Mouse (Mus musculus): Measurements from ENCODE around the gene Itgb3. TPM values are rescaled to one million over a fixed set of nuclear protein-coding genes. Genes with fewer than 3 reads are reported as not detected.

Itgb3 gene
- total and polyA plus RNA-seq, 2 experiments from 2014 or later = 1.0 to 1.7 TPM

DNA sequence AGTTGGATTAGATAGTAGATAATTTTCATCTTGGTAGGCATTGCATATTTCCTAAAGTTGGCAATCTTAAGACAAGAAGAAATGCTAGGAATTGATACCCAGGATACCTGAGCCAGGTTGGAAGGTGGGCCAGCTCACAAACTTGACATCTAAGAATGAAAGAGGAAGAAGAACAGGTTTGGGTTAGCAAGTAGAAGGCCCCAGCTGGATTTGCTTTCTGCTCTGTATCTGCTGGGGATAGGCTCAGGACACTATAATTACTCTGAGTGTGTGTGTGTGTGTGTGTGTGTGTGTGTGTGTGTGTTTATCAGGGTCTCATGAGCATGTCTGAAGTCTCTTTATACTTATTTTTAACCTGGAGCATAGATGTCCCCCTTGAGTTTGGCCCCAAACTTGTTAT lies 18.8 kb downstream of the Itgb3 start:
- Histone ChIP-seq H3K4me3 (ENCODE audit: low read length) (no peak overlapping the region), H3K9ac (replicated peaks; ENCODE audit: low read length) (no peak overlapping the region), H3K36me3 (ENCODE audit: insufficient read depth, low read length) (no peaks in the 10 kb centered on the region), H3K27ac (no peak overlapping the region), H3K27me3 (ENCODE audit: insufficient read depth, low read length) (no peaks in the 10 kb centered on the region), H3K9me3 (ENCODE audit: low read length) (no peaks in the 10 kb centered on the region), H3K4me2 (ENCODE audit: low read depth, low read length) (no peak overlapping the region), H3K4me1 (ENCODE audit: insufficient read depth, low read length) (no peaks in the 10 kb centered on the region)
- TF ChIP-seq CTCF (IDR thresholded peaks at IDR 0.05; ENCODE audit: low read depth) = no peak
- DNase-seq (ENCODE audit: low spot score) (no peak), ATAC-seq (no peak)

DNA sequence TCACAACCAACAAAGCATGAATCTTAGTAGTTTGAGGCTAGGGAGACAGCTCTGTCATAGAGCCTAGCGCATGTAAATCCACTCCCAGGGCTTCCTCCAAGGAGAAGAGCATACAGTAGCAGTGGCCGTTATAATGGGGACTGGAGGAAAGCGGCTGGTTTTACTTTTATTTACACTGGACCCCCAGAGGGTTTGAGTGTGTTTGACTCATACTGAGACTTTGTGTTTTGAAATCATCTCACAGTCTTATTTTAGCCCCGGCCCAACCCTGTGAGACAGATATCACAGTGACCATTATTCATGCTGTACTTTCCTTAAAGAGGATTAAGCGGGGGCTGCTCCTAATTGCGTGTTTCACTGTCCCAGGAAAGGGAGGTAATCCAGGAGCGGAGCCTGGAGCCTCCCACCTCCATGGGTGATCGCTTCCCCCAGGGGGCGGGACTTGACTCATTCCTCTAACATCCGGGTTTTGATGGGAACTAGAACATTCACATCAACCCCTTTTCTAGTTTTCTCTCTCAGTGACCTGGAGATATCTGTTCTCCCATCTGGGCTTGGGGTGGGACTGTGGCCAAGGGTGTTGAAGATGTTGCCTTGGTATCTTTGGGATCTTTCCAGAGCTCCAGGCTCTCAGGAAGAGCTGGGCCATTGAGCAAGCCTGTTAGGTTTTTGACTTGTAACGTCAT lies 20.0 kb downstream of the Itgb3 start:
- H3K27ac ChIP-seq = no peak overlapping the region
- no peak for DNase-seq (ENCODE audit: low spot score)

DNA sequence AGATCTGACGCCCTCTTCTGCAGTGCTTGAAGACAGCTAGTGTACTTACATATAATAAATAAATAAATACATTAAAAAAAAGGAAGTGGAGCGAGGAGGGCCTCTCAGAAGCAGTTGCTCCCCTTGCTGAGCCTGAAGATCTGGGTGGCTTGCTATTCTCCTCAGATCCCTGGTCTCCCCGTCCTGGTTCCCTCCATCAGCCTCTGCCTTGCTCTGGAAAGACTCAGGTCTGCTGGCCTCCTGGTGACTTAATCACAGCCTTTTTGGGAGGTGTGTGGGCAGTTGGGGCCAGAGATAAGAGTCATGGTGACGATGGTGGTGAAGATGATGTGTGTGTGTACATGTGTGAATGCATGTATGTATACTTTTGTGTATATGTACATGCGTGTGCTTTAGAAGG lies 20.8 kb downstream of the Itgb3 start:
- Histone ChIP-seq H3K27me3 (ENCODE audit: insufficient read depth, low read length) (no peaks in the 10 kb centered on the region), H3K27ac (no peak overlapping the region), H3K36me3 (ENCODE audit: insufficient read depth, low read length) (no peaks in the 10 kb centered on the region), H3K9me3 (ENCODE audit: low read length) (no peaks in the 10 kb centered on the region), H3K9ac (replicated peaks; ENCODE audit: low read length) (no peak overlapping the region), H3K4me1 (ENCODE audit: insufficient read depth, low read length) (no peaks in the 10 kb centered on the region), H3K4me3 (ENCODE audit: low read length) (no peak overlapping the region), H3K4me2 (ENCODE audit: low read depth, low read length) (no peak overlapping the region)
- no peak for DNase-seq (ENCODE audit: low spot score)
- TF ChIP-seq CTCF (IDR thresholded peaks at IDR 0.05; ENCODE audit: low read depth) = no peak
- 88% methylated on average over 5 of the region's 5 CpGs for WGBS
- no peak for ATAC-seq

More for the DNA sequence above, 20.0 kb downstream of the Itgb3 start:
- no peak overlapping the region for H3K4me2 ChIP-seq (ENCODE audit: low read depth, low read length)
- no peaks in the 10 kb centered on the region for H3K36me3 ChIP-seq (ENCODE audit: insufficient read depth, low read length)
- no peak for ATAC-seq
- WGBS = 58% methylated on average over 11 of the region's 11 CpGs
- no peaks in the 10 kb centered on the region for H3K27me3 ChIP-seq (ENCODE audit: insufficient read depth, low read length)
- no peaks in the 10 kb centered on the region for H3K4me1 ChIP-seq (ENCODE audit: insufficient read depth, low read length)
- H3K9ac ChIP-seq (replicated peaks; ENCODE audit: low read length) = no peak overlapping the region
- H3K4me3 ChIP-seq (ENCODE audit: low read length) = no peak overlapping the region
- H3K9me3 ChIP-seq (ENCODE audit: low read length) = no peaks in the 10 kb centered on the region
- TF ChIP-seq CTCF (IDR thresholded peaks at IDR 0.05; ENCODE audit: low read depth) = no peak

DNA sequence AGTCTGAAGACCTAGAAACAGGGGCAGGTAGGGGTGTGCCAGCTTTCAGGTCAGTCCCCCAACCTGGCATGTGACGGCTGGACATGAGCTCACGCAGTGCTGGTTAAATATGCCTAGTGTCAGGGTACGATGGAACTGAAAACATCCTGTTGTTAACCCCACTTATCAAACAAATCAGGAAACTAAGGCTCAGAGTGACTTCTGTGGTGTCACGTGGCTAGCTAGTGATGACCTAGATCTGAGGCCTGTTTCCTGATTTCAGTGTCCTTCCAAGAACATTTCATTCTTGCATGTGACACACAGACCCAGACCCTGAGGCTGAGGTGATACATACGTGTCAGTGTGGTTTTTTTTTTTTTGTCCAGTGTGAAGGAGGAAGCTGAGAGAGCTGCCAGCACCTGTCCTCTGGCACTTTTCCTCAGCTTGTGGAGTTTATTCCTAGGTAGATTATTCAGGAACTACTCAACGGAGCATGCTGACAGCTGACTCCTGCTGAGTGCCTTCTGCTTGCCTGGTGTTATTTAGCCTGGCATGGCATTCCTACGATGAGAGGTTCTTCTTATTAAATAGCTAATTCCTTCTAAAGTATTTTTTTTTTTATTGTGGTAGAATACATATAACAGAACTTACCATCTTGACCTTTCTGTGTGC lies 22.5 kb downstream of the Itgb3 start:
- Histone ChIP-seq H3K4me2 (ENCODE audit: low read depth, low read length) (no peak overlapping the region), H3K9ac (replicated peaks; ENCODE audit: low read length) (no peak overlapping the region), H3K27me3 (ENCODE audit: insufficient read depth, low read length) (no peaks in the 10 kb centered on the region), H3K4me3 (ENCODE audit: low read length) (no peak overlapping the region), H3K27ac (no peak overlapping the region), H3K4me1 (ENCODE audit: insufficient read depth, low read length) (no peaks in the 10 kb centered on the region), H3K9me3 (ENCODE audit: low read length) (no peaks in the 10 kb centered on the region), H3K36me3 (ENCODE audit: insufficient read depth, low read length) (no peaks in the 10 kb centered on the region)
- ATAC-seq = no peak
- DNase-seq (ENCODE audit: low spot score) = peak; percentile 16
- no peak for TF ChIP-seq CTCF (IDR thresholded peaks at IDR 0.05; ENCODE audit: low read depth)
- 66% methylated on average over 7 of the region's 7 CpGs for WGBS

DNA sequence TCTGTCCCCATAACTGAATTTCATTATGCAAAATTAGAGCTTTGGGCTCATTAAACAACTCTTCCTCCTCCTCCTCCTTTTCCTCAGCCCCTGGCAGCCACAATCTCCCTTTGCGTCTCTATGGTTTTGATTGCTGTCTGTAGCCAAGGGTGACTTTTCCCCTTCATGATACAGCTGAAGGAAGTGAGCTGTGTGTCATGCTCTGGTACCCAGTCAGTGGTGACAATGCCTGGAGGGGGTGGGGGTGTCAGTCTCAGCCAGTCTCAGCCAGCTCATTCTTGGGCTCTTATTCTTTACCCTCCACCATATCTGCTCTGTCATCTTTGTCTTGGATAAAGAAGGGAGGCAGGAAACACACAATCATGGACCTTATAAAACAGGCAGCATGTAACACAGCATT lies 23.5 kb downstream of the Itgb3 start:
- no peak overlapping the region for H3K9ac ChIP-seq (replicated peaks; ENCODE audit: low read length)
- no peak overlapping the region for H3K4me3 ChIP-seq (ENCODE audit: low read length)
- no peaks in the 10 kb centered on the region for H3K27me3 ChIP-seq (ENCODE audit: insufficient read depth, low read length)
- no peak overlapping the region for H3K4me2 ChIP-seq (ENCODE audit: low read depth, low read length)
- H3K4me1 ChIP-seq (ENCODE audit: insufficient read depth, low read length) = no peaks in the 10 kb centered on the region
- no peak for DNase-seq (ENCODE audit: low spot score)
- no peaks in the 10 kb centered on the region for H3K9me3 ChIP-seq (ENCODE audit: low read length)
- 61% methylated on average over 1 of the region's 1 CpGs for WGBS
- H3K27ac ChIP-seq = no peak overlapping the region
- no peak for TF ChIP-seq CTCF (IDR thresholded peaks at IDR 0.05; ENCODE audit: low read depth)
- no peak for ATAC-seq
- no peaks in the 10 kb centered on the region for H3K36me3 ChIP-seq (ENCODE audit: insufficient read depth, low read length)

DNA sequence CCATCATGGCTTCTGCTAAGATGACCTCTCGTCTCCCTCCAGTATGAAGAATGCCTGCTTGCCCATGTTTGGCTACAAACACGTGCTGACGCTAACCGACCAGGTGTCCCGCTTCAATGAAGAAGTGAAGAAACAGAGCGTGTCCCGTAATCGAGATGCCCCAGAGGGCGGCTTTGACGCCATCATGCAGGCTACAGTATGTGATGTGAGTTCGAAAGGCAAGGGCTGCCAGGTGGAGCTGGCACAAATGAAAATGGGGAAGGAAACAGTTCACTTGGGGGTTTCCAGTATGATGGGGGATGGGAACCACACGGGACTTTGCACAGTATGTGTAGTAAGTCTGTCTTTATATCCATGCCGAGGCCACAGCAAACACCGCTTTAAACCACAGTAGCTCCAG lies 29.2 kb downstream of the Itgb3 start:
- Histone ChIP-seq H3K36me3 (ENCODE audit: insufficient read depth, low read length) (no peaks in the 10 kb centered on the region), H3K27me3 (ENCODE audit: insufficient read depth, low read length) (no peaks in the 10 kb centered on the region), H3K4me3 (ENCODE audit: low read length) (no peak overlapping the region), H3K9me3 (ENCODE audit: low read length) (no peaks in the 10 kb centered on the region), H3K27ac (no peak overlapping the region), H3K4me1 (ENCODE audit: insufficient read depth, low read length) (no peaks in the 10 kb centered on the region), H3K9ac (replicated peaks; ENCODE audit: low read length) (no peak overlapping the region), H3K4me2 (ENCODE audit: low read depth, low read length) (no peak overlapping the region)
- no peak for DNase-seq (ENCODE audit: low spot score)
- no peak for ATAC-seq
- WGBS = 91% methylated on average over 14 of the region's 14 CpGs
- TF ChIP-seq CTCF (IDR thresholded peaks at IDR 0.05; ENCODE audit: low read depth) = no peak

DNA sequence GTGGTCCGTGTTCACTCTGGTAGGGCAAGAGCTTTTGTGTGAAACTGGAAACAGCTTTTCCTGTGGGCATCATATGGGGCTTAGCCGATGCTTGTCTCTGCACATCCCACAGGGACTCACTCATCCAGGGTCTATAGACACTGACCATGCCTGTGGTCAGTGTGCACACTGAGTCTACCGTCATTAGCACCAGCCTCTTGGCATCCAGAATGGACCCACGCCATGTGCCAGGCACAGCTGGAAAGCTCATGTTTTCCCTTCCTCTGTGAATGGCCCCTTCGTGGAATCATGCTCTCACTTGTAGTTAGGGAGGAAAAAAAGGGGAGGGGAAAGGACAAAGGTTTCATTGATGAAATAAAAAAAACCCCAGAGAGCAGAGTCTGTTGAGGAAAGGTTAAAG lies 30.2 kb downstream of the Itgb3 start:
- H3K4me3 ChIP-seq (ENCODE audit: low read length) = no peak overlapping the region
- H3K27ac ChIP-seq = no peak overlapping the region
- WGBS = 37% methylated on average over 5 of the region's 5 CpGs
- no peak overlapping the region for H3K9ac ChIP-seq (replicated peaks; ENCODE audit: low read length)
- H3K36me3 ChIP-seq (ENCODE audit: insufficient read depth, low read length) = no peaks in the 10 kb centered on the region
- no peaks in the 10 kb centered on the region for H3K9me3 ChIP-seq (ENCODE audit: low read length)
- H3K4me1 ChIP-seq (ENCODE audit: insufficient read depth, low read length) = no peaks in the 10 kb centered on the region
- no peak for TF ChIP-seq CTCF (IDR thresholded peaks at IDR 0.05; ENCODE audit: low read depth)
- ATAC-seq = peak; percentile 66; the same call in 1 of the 2 replicates
- peak; percentile 61 for DNase-seq (ENCODE audit: low spot score)
- no peaks in the 10 kb centered on the region for H3K27me3 ChIP-seq (ENCODE audit: insufficient read depth, low read length)
- H3K4me2 ChIP-seq (ENCODE audit: low read depth, low read length) = no peak overlapping the region
